Mouse (Mus musculus): ENCODE measurements around the gene Osbpl6. TPM values are rescaled to one million over a fixed set of nuclear protein-coding genes. Genes with fewer than 3 reads are reported as not detected.

Gene Osbpl6
- total and polyA plus RNA-seq, 3 experiments: 0.04 TPM; not detected in 2

- Histone ChIP-seq H3K4me1 (ENCODE audit: control insufficient read depth in 1 of 2, insufficient read depth in 2 of 2, low read length in 2 of 2) (no peaks in the 10 kb centered on the region), H3K27me3 (ENCODE audit: control insufficient read depth in 1 of 2, insufficient read depth in 2 of 2, low read length in 2 of 2) (no peaks in the 10 kb centered on the region), H3K9ac (ENCODE audit: control insufficient read depth, low read depth, low read length, poor library complexity, severe bottlenecking) (no peak overlapping the region), H3K9me3 (replicated peaks; ENCODE audit: insufficient read depth, low read length) (no peaks in the 10 kb centered on the region), H3K36me3 (ENCODE audit: control insufficient read depth in 1 of 2, insufficient read depth in 2 of 2, low read length in 2 of 2) (no peaks in the 10 kb centered on the region), H3K27ac (ENCODE audit: control insufficient read depth, low read depth, low read length) (no peak overlapping the region), H3K4me3 (ENCODE audit: control insufficient read depth in 1 of 2, insufficient read depth in 1 of 2, low read depth in 2 of 2, low read length in 2 of 2) (no peak overlapping the region), H3K79me2 (ENCODE audit: control insufficient read depth, insufficient read depth, low read length, poor library complexity) (no peaks in the 10 kb centered on the region)
- TF ChIP-seq ZKSCAN1 (IDR thresholded peaks at IDR 0.05; ENCODE audit: low read depth, low read length) (no peak), ZC3H11A (IDR thresholded peaks at IDR 0.05; ENCODE audit: low read depth, low read length) (no peak), ELF1 (IDR thresholded peaks at IDR 0.05; ENCODE audit: low read depth, low read length) (no peak), BHLHE40 (IDR thresholded peaks at IDR 0.05; ENCODE audit: borderline replicate concordance, low read depth, low read length) (no peak), MYB (IDR thresholded peaks at IDR 0.05; ENCODE audit: low read depth, low read length) (no peak), MAZ (IDR thresholded peaks at IDR 0.05; ENCODE audit: low read depth, low read length) (no peak)
- no peak for DNase-seq (ENCODE audit: low read depth, low spot score)
These were observed 128.6 kb downstream of the Osbpl6 start for GRCm38 (mm10) chr2:76534932-76535331.

GRCm38 (mm10) chr2:76541900-76542299, 135.6 kb downstream of the Osbpl6 start:
- Histone ChIP-seq H3K27ac (ENCODE audit: control insufficient read depth, low read depth, low read length) (peak overlapping the region; percentile 45; the same call in 1 of the 2 replicates), H3K4me3 (ENCODE audit: control insufficient read depth in 1 of 2, insufficient read depth in 1 of 2, low read depth in 2 of 2, low read length in 2 of 2) (peak overlapping the region; percentile 30 to 56), H3K27me3 (ENCODE audit: control insufficient read depth in 1 of 2, insufficient read depth in 2 of 2, low read length in 2 of 2) (no peaks in the 10 kb centered on the region), H3K9me3 (replicated peaks; ENCODE audit: insufficient read depth, low read length) (no peaks in the 10 kb centered on the region), H3K79me2 (ENCODE audit: control insufficient read depth, insufficient read depth, low read length, poor library complexity) (no peaks in the 10 kb centered on the region), H3K9ac (ENCODE audit: control insufficient read depth, low read depth, low read length, poor library complexity, severe bottlenecking) (0 out of 2 replicates have a peak overlapping the region, but pooled peaks have one; percentile 30), H3K4me1 (ENCODE audit: control insufficient read depth in 1 of 2, insufficient read depth in 2 of 2, low read length in 2 of 2) (peaks cover 0 to 5% of the 10 kb centered on the region in 2 experiments), H3K36me3 (ENCODE audit: control insufficient read depth in 1 of 2, insufficient read depth in 2 of 2, low read length in 2 of 2) (peaks cover 0 to 9% of the 10 kb centered on the region in 2 experiments; a peak in 2 of 4 replicates)
- peak; percentile 89 for DNase-seq (ENCODE audit: low read depth, low spot score)
- peak; percentile 80 for TF ChIP-seq GATA1 (IDR thresholded peaks at IDR 0.05; ENCODE audit: low read depth, low read length)
- TF ChIP-seq BHLHE40 (IDR thresholded peaks at IDR 0.05; ENCODE audit: borderline replicate concordance, low read depth, low read length): no peak
- peak; percentile 78 for TF ChIP-seq TCF12 (IDR thresholded peaks at IDR 0.05; ENCODE audit: low read depth, low read length)
- peak; percentile 92 for TF ChIP-seq TAL1 (IDR thresholded peaks at IDR 0.05; ENCODE audit: low read length)
- TF ChIP-seq MAX (IDR thresholded peaks at IDR 0.05; ENCODE audit: low read length): 0 out of 2 replicates have a peak, but pooled peaks have one; percentile 13
- peak; percentile 34; the same call in 1 of the 2 replicates for TF ChIP-seq JUND (IDR thresholded peaks at IDR 0.05; ENCODE audit: low read depth, low read length)
- peak; percentile 40; the same call in 1 of the 2 replicates for TF ChIP-seq TBP (IDR thresholded peaks at IDR 0.05; ENCODE audit: low read depth, low read length)
- TF ChIP-seq CHD1 (IDR thresholded peaks at IDR 0.05; ENCODE audit: low read depth, low read length): no peak
- peak; percentile 78 to 92 for TF ChIP-seq EP300 (IDR thresholded peaks at IDR 0.05; ENCODE audit: low read depth in 1 of 2, low read length in 2 of 2)
- TF ChIP-seq RCOR1 (IDR thresholded peaks at IDR 0.05; ENCODE audit: low read depth, low read length): peak; percentile 60

Data from MEL (cell line).